ENCODE assay signal across 9 mouse cellular contexts in the genomic region with DNA sequence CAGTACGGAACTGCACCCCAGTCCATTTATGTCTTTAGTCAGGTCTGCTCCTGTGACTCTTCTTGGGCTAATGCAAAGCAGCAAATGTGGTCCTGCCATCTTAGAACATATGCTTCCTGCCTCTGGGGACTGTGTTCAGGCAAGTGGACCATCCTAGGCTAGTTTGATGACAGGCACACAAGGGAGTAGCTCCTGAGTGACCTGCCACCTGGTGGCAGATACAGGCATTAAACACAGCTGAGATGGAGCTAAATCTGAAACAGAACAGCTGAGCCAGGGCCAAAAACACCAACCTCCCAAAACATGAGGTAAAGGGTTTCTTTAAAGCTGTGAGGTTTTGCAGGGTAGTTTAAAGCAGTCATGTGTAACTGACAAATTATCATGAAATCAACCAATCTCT. TPM values are rescaled to one million over a fixed set of nuclear protein-coding genes. Genes with fewer than 3 reads are reported as not detected.
A peak's percentile ranks its signal among the peaks of the same experiment; 100 is the strongest.
DNase-seq lines count a peak whose midpoint lies in the region; ATAC-seq and TF ChIP-seq lines count a peak whose summit lies in the region.
"Had no signal": no experiment of that assay in that cellular context is flagged by ENCODE, and none has a peak within 500 bp of the region (broad histone marks: within the 10 kb centered on the region; RNA-seq: fewer than 3 reads in every experiment).

No protein-coding gene starts in this region.

- H3K27ac ChIP-seq in liver, adult 2 months (replicated peaks; ENCODE audit: insufficient read depth, low read depth, low read length): no peak overlapping the region
- no peak overlapping the region for H3K27ac ChIP-seq in liver, embryonic 11.5 days (ENCODE audit: low read depth, low read length)
- no peak overlapping the region for H3K27ac ChIP-seq in embryonic facial prominence, embryonic 14.5 days (replicated peaks; ENCODE audit: low read depth, low read length)
- no peak overlapping the region for H3K27ac ChIP-seq in small intestine, adult 2 months (ENCODE audit: insufficient read depth, low read depth, low read length)
- H3K27ac ChIP-seq in forebrain, embryonic 13.5 days: no peak overlapping the region

- H3K9me3 ChIP-seq in liver, embryonic 11.5 days (ENCODE audit: control insufficient read depth, low read length): no peaks in the 10 kb centered on the region
- no peaks in the 10 kb centered on the region for H3K9me3 ChIP-seq in embryonic facial prominence, embryonic 14.5 days (ENCODE audit: control insufficient read depth, low read length)
- no peaks in the 10 kb centered on the region for H3K9me3 ChIP-seq in forebrain, embryonic 13.5 days (replicated peaks)

- DNase-seq in embryo, embryonic 10 days (ENCODE audit: low spot score): peak; percentile 52
- no peak for DNase-seq in embryo, embryonic 9.5 days (ENCODE audit: extremely low spot score)
- DNase-seq in liver, adult 2 months (ENCODE audit: extremely low read depth, low read depth, low spot score): peak; percentile 2
- no peak for DNase-seq in liver, embryonic 11.5 days (ENCODE audit: low spot score)
- peak; percentile 73 for DNase-seq in R1 (ENCODE audit: low read depth, low spot score)
- peak; percentile 6 for DNase-seq in embryonic facial prominence, embryonic 14.5 days (ENCODE audit: low spot score)

- ATAC-seq in liver, embryonic 11.5 days (replicated peaks; ENCODE audit: low FRiP score): no peak
- ATAC-seq in embryonic facial prominence, embryonic 14.5 days (ENCODE audit: low read depth): no peak
- ATAC-seq in forebrain, embryonic 13.5 days: no peak

- WGBS in liver, adult 2 months: 83% methylated on average over 1 of the region's 1 CpGs
- WGBS in liver, embryonic 11.5 days: 91% methylated on average over 1 of the region's 1 CpGs
- 100% methylated on average over 1 of the region's 1 CpGs for WGBS in embryonic facial prominence, embryonic 14.5 days
- WGBS in small intestine, adult 2 months: 100% methylated on average over 1 of the region's 1 CpGs
- WGBS in forebrain, embryonic 13.5 days: 89% methylated on average over 1 of the region's 1 CpGs

- no peaks in the 10 kb centered on the region for H3K79me2 ChIP-seq in liver, adult 2 months (ENCODE audit: control insufficient read depth, insufficient read depth, low read length)

- H3K9ac ChIP-seq in liver, adult 2 months (ENCODE audit: low read depth, low read length): no peak overlapping the region
- H3K9ac ChIP-seq in liver, embryonic 11.5 days (ENCODE audit: low read depth, low read length): no peak overlapping the region
- no peak overlapping the region for H3K9ac ChIP-seq in embryonic facial prominence, embryonic 14.5 days (ENCODE audit: low read depth, low read length)
- H3K9ac ChIP-seq in forebrain, embryonic 13.5 days: no peak overlapping the region

- H3K4me3 ChIP-seq in liver, adult 2 months (ENCODE audit: insufficient read depth, low read depth, low read length): no peak overlapping the region
- H3K4me3 ChIP-seq in liver, embryonic 11.5 days (ENCODE audit: low read depth, low read length): no peak overlapping the region
- no peak overlapping the region for H3K4me3 ChIP-seq in embryonic facial prominence, embryonic 14.5 days (ENCODE audit: low read depth, low read length)
- H3K4me3 ChIP-seq in small intestine, adult 2 months (ENCODE audit: low read depth, low read length): no peak overlapping the region
- H3K4me3 ChIP-seq in forebrain, embryonic 13.5 days: no peak overlapping the region

- TF ChIP-seq CTCF in liver, adult 2 months (IDR thresholded peaks at IDR 0.05; ENCODE audit: low read depth, low read length): peak; percentile 57
- peak; percentile 48; the same call in 1 of the 2 replicates for TF ChIP-seq CTCF in small intestine, adult 2 months (IDR thresholded peaks at IDR 0.05; ENCODE audit: extremely low read depth, insufficient read length, insufficient replicate concordance, low read depth, low read length)

- no peak overlapping the region for H3K4me2 ChIP-seq in liver, embryonic 11.5 days
- no peak overlapping the region for H3K4me2 ChIP-seq in embryonic facial prominence, embryonic 14.5 days (ENCODE audit: low read depth, low read length)
- H3K4me2 ChIP-seq in forebrain, embryonic 13.5 days: no peak overlapping the region

- TF ChIP-seq POLR2A in liver, adult 2 months (IDR thresholded peaks at IDR 0.05; ENCODE audit: extremely low read depth, insufficient read depth, low read length): no peak
- no peak for TF ChIP-seq POLR2A in small intestine, adult 2 months (IDR thresholded peaks at IDR 0.05; ENCODE audit: low read depth, low read length)

- H3K36me3 ChIP-seq in liver, adult 2 months (ENCODE audit: control insufficient read depth, insufficient read depth, low read length): no peaks in the 10 kb centered on the region
- H3K36me3 ChIP-seq in liver, embryonic 11.5 days (ENCODE audit: control insufficient read depth, insufficient read depth, low read length): no peaks in the 10 kb centered on the region
- no peaks in the 10 kb centered on the region for H3K36me3 ChIP-seq in embryonic facial prominence, embryonic 14.5 days (ENCODE audit: control insufficient read depth, insufficient read depth, low read length)
- no peaks in the 10 kb centered on the region for H3K36me3 ChIP-seq in small intestine, adult 2 months (ENCODE audit: control insufficient read depth, insufficient read depth, low read length)
- no peaks in the 10 kb centered on the region for H3K36me3 ChIP-seq in forebrain, embryonic 13.5 days (ENCODE audit: poor library complexity, severe bottlenecking)

- H3K27me3 ChIP-seq in liver, adult 2 months (ENCODE audit: control insufficient read depth, insufficient read depth, low read length): no peaks in the 10 kb centered on the region
- H3K27me3 ChIP-seq in liver, embryonic 11.5 days (replicated peaks; ENCODE audit: control insufficient read depth, insufficient read depth, low read length): no peaks in the 10 kb centered on the region
- H3K27me3 ChIP-seq in embryonic facial prominence, embryonic 14.5 days (replicated peaks; ENCODE audit: control insufficient read depth, insufficient read depth, low read length): no peaks in the 10 kb centered on the region
- H3K27me3 ChIP-seq in small intestine, adult 2 months (ENCODE audit: control insufficient read depth, insufficient read depth, low read length): no peaks in the 10 kb centered on the region; the same call in 1 of the 2 replicates
- H3K27me3 ChIP-seq in forebrain, embryonic 13.5 days: no peaks in the 10 kb centered on the region

- H3K4me1 ChIP-seq in liver, adult 2 months (ENCODE audit: control insufficient read depth, insufficient read depth, low read length): no peaks in the 10 kb centered on the region
- H3K4me1 ChIP-seq in liver, embryonic 11.5 days (replicated peaks; ENCODE audit: control insufficient read depth, insufficient read depth, low read length): no peaks in the 10 kb centered on the region
- no peaks in the 10 kb centered on the region for H3K4me1 ChIP-seq in embryonic facial prominence, embryonic 14.5 days (ENCODE audit: control insufficient read depth, insufficient read depth, low read length)
- no peaks in the 10 kb centered on the region for H3K4me1 ChIP-seq in small intestine, adult 2 months (ENCODE audit: control insufficient read depth, insufficient read depth, insufficient read length, low read length)
- no peaks in the 10 kb centered on the region for H3K4me1 ChIP-seq in forebrain, embryonic 13.5 days

RNA-seq across cellular contexts. Expression of a gene that starts 7.6 kb away (rescaled TPM):
- total RNA-seq in liver, adult 2 months (2014; rRNA removed): not detected in 2 replicates
- not detected in 2 replicates for polyA plus RNA-seq in liver, adult 2 months (2012; rRNA removed)
- polyA plus RNA-seq in liver, embryonic 11.5 days (2014; fragmentation: Nextera tagmentation; extraction: Ambion mirVana): not detected in 2 replicates
- not detected in 2 replicates for polyA plus RNA-seq in embryonic facial prominence, embryonic 14.5 days (2014; fragmentation: Nextera tagmentation; extraction: Ambion mirVana)
- not detected in 2 replicates for polyA plus RNA-seq in small intestine, adult 2 months (2012; rRNA removed)
- not detected in 2 replicates for polyA plus RNA-seq in forebrain, embryonic 13.5 days (2015; fragmentation: Nextera tagmentation; extraction: Ambion mirVana)
- total RNA-seq: hematopoietic stem cell, adult 5-6 weeks had no signal

RNA-seq across cellular contexts. Expression of a gene that starts 14.0 kb away (rescaled TPM):
- total RNA-seq in liver, adult 2 months (2014; rRNA removed): not detected in 2 replicates
- polyA plus RNA-seq in liver, adult 2 months (2012; rRNA removed): not detected in 2 replicates
- polyA plus RNA-seq in liver, embryonic 11.5 days (2014; fragmentation: Nextera tagmentation; extraction: Ambion mirVana): not detected in 2 replicates
- 0.29 and 1.7 TPM in 2 replicates for polyA plus RNA-seq in embryonic facial prominence, embryonic 14.5 days (2014; fragmentation: Nextera tagmentation; extraction: Ambion mirVana)
- polyA plus RNA-seq in small intestine, adult 2 months (2012; rRNA removed): not detected in 2 replicates
- not detected in 2 replicates for polyA plus RNA-seq in forebrain, embryonic 13.5 days (2015; fragmentation: Nextera tagmentation; extraction: Ambion mirVana)
- total RNA-seq: hematopoietic stem cell, adult 5-6 weeks had no signal

RNA-seq across cellular contexts. Expression of a gene that starts 34.5 kb away (rescaled TPM):
- 27.6 and 38.6 TPM in 2 replicates for total RNA-seq in liver, adult 2 months (2014; rRNA removed)
- 30.1 and 44.5 TPM in 2 replicates for polyA plus RNA-seq in liver, adult 2 months (2012; rRNA removed)
- polyA plus RNA-seq in liver, embryonic 11.5 days (2014; fragmentation: Nextera tagmentation; extraction: Ambion mirVana): 91.1 and 94.6 TPM in 2 replicates
- polyA plus RNA-seq in embryonic facial prominence, embryonic 14.5 days (2014; fragmentation: Nextera tagmentation; extraction: Ambion mirVana): 53.2 and 53.4 TPM in 2 replicates
- 9.9 and 14.6 TPM in 2 replicates for polyA plus RNA-seq in small intestine, adult 2 months (2012; rRNA removed)
- 76.4 and 80.2 TPM in 2 replicates for polyA plus RNA-seq in forebrain, embryonic 13.5 days (2015; fragmentation: Nextera tagmentation; extraction: Ambion mirVana)

RNA-seq across cellular contexts. Expression of a gene that starts 51.4 kb away (rescaled TPM):
- total RNA-seq in liver, adult 2 months (2014; rRNA removed): not detected in 2 replicates
- polyA plus RNA-seq in liver, adult 2 months (2012; rRNA removed): 0.17 and 0.45 TPM in 2 replicates
- polyA plus RNA-seq in liver, embryonic 11.5 days (2014; fragmentation: Nextera tagmentation; extraction: Ambion mirVana): 13.5 and 15.8 TPM in 2 replicates
- polyA plus RNA-seq in embryonic facial prominence, embryonic 14.5 days (2014; fragmentation: Nextera tagmentation; extraction: Ambion mirVana): 4.1 and 4.9 TPM in 2 replicates
- polyA plus RNA-seq in small intestine, adult 2 months (2012; rRNA removed): 3.2 TPM in 1 of 2 replicates, not detected in the other
- 0.33 and 0.45 TPM in 2 replicates for polyA plus RNA-seq in forebrain, embryonic 13.5 days (2015; fragmentation: Nextera tagmentation; extraction: Ambion mirVana)

RNA-seq across cellular contexts. Expression of a gene that starts 52.2 kb away (rescaled TPM):
- total RNA-seq in liver, adult 2 months (2014; rRNA removed): not detected in 2 replicates
- not detected in 2 replicates for polyA plus RNA-seq in liver, adult 2 months (2012; rRNA removed)
- 0.09 TPM in 1 of 2 replicates, not detected in the other for polyA plus RNA-seq in liver, embryonic 11.5 days (2014; fragmentation: Nextera tagmentation; extraction: Ambion mirVana)
- 0.21 TPM in 1 of 2 replicates, not detected in the other for polyA plus RNA-seq in embryonic facial prominence, embryonic 14.5 days (2014; fragmentation: Nextera tagmentation; extraction: Ambion mirVana)
- polyA plus RNA-seq in small intestine, adult 2 months (2012; rRNA removed): not detected in 2 replicates
- not detected in 2 replicates for polyA plus RNA-seq in forebrain, embryonic 13.5 days (2015; fragmentation: Nextera tagmentation; extraction: Ambion mirVana)
- total RNA-seq: hematopoietic stem cell, adult 5-6 weeks had no signal

Comparison
In these comparisons a context has a peak if more than half of its experiments do, and no peak if none do; other contexts are left out.
1. DNase-seq: peak in embryo, embryonic 10 days (single experiment), liver, adult 2 months (single experiment), R1 (single experiment) and embryonic facial prominence, embryonic 14.5 days (single experiment); none in embryo, embryonic 9.5 days (single experiment) and liver, embryonic 11.5 days (single experiment).